Mouse (Mus musculus) right cerebral cortex, postnatal 14 days (tissue): ENCODE results near the gene Gclc.

ENCODE experiments used
- DNase-seq: peaks from one replicate; pipeline ENCODE4 v3.0.0; 2022

Gclc gene

GRCm38 (mm10) chr9:77787936-77788335 is 33.6 kb downstream of the Gclc start:
- DNase-seq: no peak

GRCm38 (mm10) chr9:77789615-77790348 is 35.4 kb downstream of the Gclc start:
- DNase-seq: peak; percentile 79

- DNase-seq: no peak
These were observed 39.5 kb downstream of the Gclc start for GRCm38 (mm10) chr9:77793838-77794237.

DNA sequence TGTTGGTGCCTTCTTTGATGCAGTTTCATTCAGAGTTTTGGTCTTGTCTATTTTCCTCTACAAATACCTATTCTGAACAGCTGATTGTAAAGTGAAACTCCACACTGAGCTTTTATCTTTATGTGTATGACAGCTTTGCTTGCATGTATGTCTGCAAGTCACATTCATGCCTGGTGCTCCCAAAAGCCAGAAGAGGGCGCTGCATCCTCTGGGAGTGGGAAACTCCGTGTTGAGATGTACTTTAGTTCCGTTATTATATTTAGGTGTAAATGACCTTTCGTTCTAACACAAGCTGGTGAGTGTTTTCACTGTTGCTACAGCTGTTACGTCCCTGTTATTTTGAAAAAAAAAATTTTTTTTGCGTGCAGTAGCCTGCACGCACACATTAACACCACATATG is 48.1 kb downstream of the Gclc start:
- DNase-seq: peak; percentile 35

DNA sequence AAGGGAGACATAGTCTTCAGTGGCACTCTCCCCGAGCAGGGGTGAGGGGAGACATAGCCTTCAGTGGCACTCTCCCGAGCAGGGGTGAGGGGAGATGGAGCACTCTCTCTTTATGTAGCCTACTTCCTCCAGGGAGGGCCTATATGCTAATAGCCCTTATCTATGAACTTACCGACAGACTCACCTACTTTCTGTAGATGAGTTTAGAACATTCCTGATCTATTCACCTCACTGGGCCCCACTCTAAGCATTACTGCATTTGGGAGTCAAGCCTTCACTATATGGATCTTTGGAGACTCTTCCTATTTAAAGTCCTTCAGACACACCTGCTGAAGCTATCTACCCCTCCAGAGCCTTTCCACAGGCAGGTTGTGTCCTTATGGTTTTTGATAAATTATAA is 52.1 kb downstream of the Gclc start:
- DNase-seq: no peak

- peak; percentile 77 for DNase-seq
These were observed 52.7 kb downstream of the Gclc start for GRCm38 (mm10) chr9:77806842-77807668.

DNA sequence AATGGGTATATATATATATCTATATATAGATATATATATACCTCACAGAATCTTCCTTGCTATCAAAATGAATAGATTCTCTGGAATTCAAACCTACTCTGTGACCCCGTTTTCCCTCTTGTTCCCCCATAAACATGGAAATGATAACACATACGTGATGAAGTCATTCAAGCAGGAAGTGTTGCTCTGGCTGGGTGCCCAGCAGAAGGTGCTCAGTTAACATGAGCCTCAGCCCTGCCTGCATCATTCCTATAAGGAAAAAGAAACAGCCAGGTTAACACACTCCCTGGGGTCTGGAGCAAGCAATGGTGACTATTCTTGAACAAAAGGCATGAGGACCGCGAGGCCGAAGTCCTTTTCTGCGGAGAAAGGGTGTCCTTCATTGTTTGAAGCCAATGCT is 54.1 kb downstream of the Gclc start:
- no peak for DNase-seq

DNA sequence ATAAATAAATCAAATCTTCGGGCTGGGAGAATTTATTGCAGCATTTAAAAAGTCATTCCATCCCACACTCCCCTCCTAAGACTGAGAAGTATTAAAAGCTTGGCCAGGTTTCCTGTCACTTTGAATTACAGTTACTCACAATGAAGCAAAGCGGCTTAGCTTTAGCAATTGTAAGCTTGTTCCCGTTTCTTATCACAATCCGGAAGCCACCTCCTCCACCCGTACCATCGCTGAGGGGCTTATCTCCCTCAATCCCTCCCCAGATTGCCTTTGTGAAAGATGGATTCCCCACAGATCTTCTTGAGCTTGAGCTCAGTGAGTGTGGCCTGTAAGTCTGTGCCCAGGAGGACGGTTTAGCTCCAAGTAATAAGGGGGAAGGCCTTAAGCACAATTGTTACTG is 64.5 kb downstream of the Gclc start:
- no peak for DNase-seq

- no peak for DNase-seq
These were observed 65.0 kb downstream of the Gclc start for GRCm38 (mm10) chr9:77819318-77819717.

GRCm38 (mm10) chr9:77820836-77821235 is 66.5 kb downstream of the Gclc start:
- no peak for DNase-seq

DNA sequence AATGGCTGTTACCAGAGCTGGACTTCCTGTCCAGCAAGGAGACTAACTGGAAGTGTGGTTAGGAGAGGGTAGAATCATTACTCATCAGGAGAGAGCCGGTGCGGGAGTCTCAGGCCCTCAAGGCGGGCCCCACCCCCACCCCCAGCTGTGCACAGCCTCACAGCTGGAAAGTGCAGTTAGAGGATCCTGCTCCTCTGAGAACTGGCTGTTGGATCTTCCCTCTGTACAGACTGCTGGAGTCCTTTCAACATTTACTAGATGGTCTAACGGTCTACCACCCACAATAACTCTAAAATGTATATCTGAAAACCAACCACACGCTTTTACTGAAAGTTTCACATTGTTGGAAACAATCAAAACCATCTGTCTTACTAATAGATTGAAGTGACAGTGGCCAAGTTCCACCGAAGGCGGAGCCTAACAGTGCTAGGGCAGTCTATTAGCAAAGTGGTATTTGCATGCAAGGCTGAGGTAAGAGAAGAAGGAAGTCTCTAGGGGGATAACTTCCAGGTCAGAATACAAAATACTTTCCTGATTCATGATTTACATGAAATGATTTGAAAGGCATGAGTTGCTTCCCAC is 71.1 kb downstream of the Gclc start:
- no peak for DNase-seq

DNA sequence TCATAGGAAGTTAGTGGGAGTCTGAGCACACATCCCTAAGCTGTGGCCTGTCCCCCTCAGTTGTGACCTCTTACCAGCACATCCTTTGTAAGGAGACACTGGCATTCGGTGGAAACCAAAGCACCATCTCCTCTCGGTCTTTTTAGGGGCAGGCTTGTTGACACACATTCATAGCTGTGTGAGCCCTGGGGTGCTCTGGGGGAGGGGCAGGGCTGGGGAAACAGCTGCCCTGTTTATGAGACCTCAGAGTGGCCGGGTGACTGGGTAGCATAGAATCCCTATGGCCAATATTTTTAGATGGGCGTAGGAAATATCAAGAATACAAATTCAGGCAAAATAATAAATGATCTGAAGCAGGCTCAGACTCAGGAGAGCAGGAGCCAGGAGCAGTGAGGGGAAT is 71.9 kb downstream of the Gclc start:
- no peak for DNase-seq

DNA sequence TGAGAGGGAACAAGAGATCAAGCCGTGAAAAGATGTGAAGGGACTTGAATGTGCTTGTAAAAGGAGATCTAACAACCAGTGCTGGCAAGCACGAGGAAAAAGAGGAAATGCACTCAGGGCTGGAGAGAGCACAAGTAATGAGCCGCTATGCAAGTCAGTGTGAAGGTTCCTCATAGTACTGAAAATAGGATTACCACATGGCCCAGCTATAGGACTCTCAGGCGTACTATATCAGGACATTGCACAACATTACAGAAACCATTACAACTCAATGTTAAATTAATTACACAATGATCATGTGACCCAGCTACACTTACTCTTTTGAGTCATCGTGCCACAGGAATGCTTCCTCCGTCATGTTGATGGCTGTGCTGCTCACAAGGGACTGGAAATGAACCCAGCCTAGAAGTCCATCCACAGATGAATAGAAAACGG is 74.2 kb downstream of the Gclc start:
- DNase-seq: no peak

- no peak for DNase-seq
These were observed 80.1 kb downstream of the Gclc start for GRCm38 (mm10) chr9:77834259-77834993.

GRCm38 (mm10) chr9:77835122-77835521 is 80.8 kb downstream of the Gclc start:
- DNase-seq: no peak

- no peak for DNase-seq
These were observed 81.4 kb downstream of the Gclc start for GRCm38 (mm10) chr9:77835756-77836155.

- no peak for DNase-seq
These were observed 84.3 kb downstream of the Gclc start for GRCm38 (mm10) chr9:77838586-77838985.
